Mouse (Mus musculus) myocyte (in vitro differentiated cells): ENCODE results near the gene Lor. TPM values are rescaled to one million over a fixed set of nuclear protein-coding genes. Genes with fewer than 3 reads are reported as not detected.

Experiments used
- H3K27me3 ChIP-seq: one replicate; pipeline ENCODE4 v1.6.1; 2011; ENCODE audit not compliant: control insufficient read depth, insufficient read depth, insufficient read length
- H3K36me3 ChIP-seq: one replicate; pipeline ENCODE4 v1.6.1; 2011; ENCODE audit not compliant: control insufficient read depth, insufficient read depth
- H3K4me2 ChIP-seq: one replicate; pipeline ENCODE4 v1.6.1; 2011; ENCODE audit warnings: low read depth, control low read depth
- H3K4me3 ChIP-seq: one replicate; pipeline ENCODE4 v1.5.1; 2011; ENCODE audit warnings: mild to moderate bottlenecking, control low read depth, moderate library complexity
- H3K79me2 ChIP-seq: one replicate; pipeline ENCODE4 v1.6.1; 2011; ENCODE audit not compliant: control insufficient read depth, insufficient read depth
- H3ac ChIP-seq: one replicate; pipeline ENCODE4 v1.6.1; 2011; ENCODE audit not compliant: control insufficient read depth, insufficient read length
- CEBPB ChIP-seq: IDR thresholded peaks from 2 replicates; pipeline ENCODE4 v1.6.1; 2011; ENCODE audit warnings: mild to moderate bottlenecking, moderate library complexity; ENCODE audit not compliant: poor library complexity, insufficient read depth, severe bottlenecking
- E2F4 ChIP-seq: IDR thresholded peaks from one replicate; pipeline ENCODE4 v1.6.1; 2011; ENCODE audit warnings: mild to moderate bottlenecking, control low read depth, moderate library complexity; ENCODE audit not compliant: insufficient read depth
- MAX ChIP-seq: IDR thresholded peaks from one replicate; pipeline ENCODE4 v1.6.1; 2011; ENCODE audit warnings: low read depth, mild to moderate bottlenecking, control low read depth
- MYOD1 ChIP-seq, 3 experiments: IDR thresholded peaks; one replicate each; pipeline ENCODE4 v1.6.1; 2011; ENCODE audit warnings: control low read depth in 2 of 3, low read depth in 2 of 3, mild to moderate bottlenecking in 2 of 3, moderate library complexity in 1 of 3; ENCODE audit not compliant: insufficient read length in 2 of 3, control insufficient read depth in 1 of 3
- MYOG ChIP-seq, 3 experiments: IDR thresholded peaks; one replicate each; pipeline ENCODE4 v1.6.1; 2011; ENCODE audit warnings: control low read depth in 2 of 3, low read depth in 2 of 3, mild to moderate bottlenecking in 2 of 3; ENCODE audit not compliant: insufficient read length in 2 of 3, control insufficient read depth in 1 of 3, insufficient read depth in 1 of 3
- POLR2A ChIP-seq: IDR thresholded peaks from one replicate; pipeline ENCODE4 v1.6.1; 2011; ENCODE audit warnings: low read depth, mild to moderate bottlenecking, control low read depth, moderate library complexity; ENCODE audit not compliant: insufficient read length
- POLR2AphosphoS2 ChIP-seq: IDR thresholded peaks from one replicate; pipeline ENCODE4 v1.6.1; 2011; ENCODE audit warnings: low read depth, control low read depth; ENCODE audit not compliant: insufficient read length
- REST ChIP-seq: IDR thresholded peaks from one replicate; pipeline ENCODE4 v1.6.1; 2011; ENCODE audit warnings: mild to moderate bottlenecking, control low read depth, moderate library complexity; ENCODE audit not compliant: insufficient read depth, insufficient read length
- SRF ChIP-seq: IDR thresholded peaks from one replicate; pipeline ENCODE4 v1.6.1; 2011; ENCODE audit warnings: low read depth; ENCODE audit not compliant: control insufficient read depth, insufficient read length
- TCF12 ChIP-seq: IDR thresholded peaks from one replicate; pipeline ENCODE4 v1.6.1; 2011; ENCODE audit warnings: mild to moderate bottlenecking, control low read depth; ENCODE audit not compliant: poor library complexity, insufficient read depth, severe bottlenecking
- TCF3 ChIP-seq: IDR thresholded peaks from one replicate; pipeline ENCODE4 v1.6.1; 2011; ENCODE audit warnings: low read depth, control low read depth; ENCODE audit not compliant: insufficient read length
- USF1 ChIP-seq: IDR thresholded peaks from one replicate; pipeline ENCODE4 v1.6.1; 2011; ENCODE audit warnings: low read depth, mild to moderate bottlenecking, control low read depth, moderate library complexity
- polyA plus RNA-seq: library from polyadenylated mRNA; unstranded; fragments of >200 nt; fragmentation: generic; extraction: Trizol; gene quantifications from one replicate; pipeline ENCODE4 v1.2.1, GENCODE M21; 2012; ENCODE audit warnings: missing spikeins

Lor gene
- polyA plus RNA-seq = 0.36 TPM

- TF ChIP-seq MYOD1 (IDR thresholded peaks at IDR 0.05; ENCODE audit: control insufficient read depth in 1 of 3, insufficient read length in 2 of 3, low read depth in 2 of 3) (no peak), POLR2A (no peak), SRF (no peak), TCF3 (no peak), REST (no peak), POLR2AphosphoS2 (no peak), MAX (no peak), MYOG (IDR thresholded peaks at IDR 0.05; ENCODE audit: control insufficient read depth in 1 of 3, insufficient read depth in 1 of 3, insufficient read length in 2 of 3, low read depth in 2 of 3) (no peak), USF1 (no peak), E2F4 (no peak), CEBPB (no peak), TCF12 (no peak)
- Histone ChIP-seq H3K4me3 (no peak within 1 kb of the TSS), H3K36me3 (no peaks in the 10 kb centered on the region), H3K27me3 (peaks cover 17% of the 10 kb centered on the region), H3ac (no peak within 1 kb of the TSS), H3K4me2 (no peak within 1 kb of the TSS), H3K79me2 (no peaks in the 10 kb centered on the region)
Observed at GRCm38 (mm10) chr3:92083042-92083441, at the start of gene Lor. TSS of gene Lor (minus strand) at chr3:92083142.

DNA sequence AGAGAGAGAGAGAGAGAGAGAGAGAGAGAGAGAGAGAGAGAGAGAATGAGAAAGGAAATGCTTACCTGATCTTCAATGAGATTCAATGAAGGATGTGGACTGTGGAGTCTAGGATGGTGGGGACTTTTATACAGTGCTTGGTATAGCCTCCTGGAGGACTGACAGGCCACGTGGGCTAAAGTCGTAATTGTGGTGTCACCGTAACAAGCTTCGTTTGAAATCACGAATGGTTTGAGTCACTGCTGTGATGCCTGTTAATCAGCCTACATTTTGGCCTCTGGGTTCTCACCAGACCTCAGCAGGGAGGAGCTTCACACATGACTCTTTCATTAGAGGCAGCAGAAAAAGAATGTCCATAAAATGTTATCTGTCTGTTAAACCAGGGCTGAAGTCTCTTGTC lies 40.9 kb upstream of the Lor start, which contains the start of gene Prr9:
TSS of gene Prr9 (minus strand) at position 101 of the 400 bp plus-strand sequence.
- no peaks in the 10 kb centered on the region for H3K79me2 ChIP-seq
- no peak within 1 kb of the TSS for H3K4me3 ChIP-seq
- no peak within 1 kb of the TSS for H3K4me2 ChIP-seq
- no peak for TF ChIP-seq TCF3
- TF ChIP-seq MAX = no peak
- no peak for TF ChIP-seq TCF12
- no peak for TF ChIP-seq POLR2A
- H3K36me3 ChIP-seq = no peaks in the 10 kb centered on the region
- no peaks in the 10 kb centered on the region for H3K27me3 ChIP-seq
- no peak within 1 kb of the TSS for H3ac ChIP-seq

DNA sequence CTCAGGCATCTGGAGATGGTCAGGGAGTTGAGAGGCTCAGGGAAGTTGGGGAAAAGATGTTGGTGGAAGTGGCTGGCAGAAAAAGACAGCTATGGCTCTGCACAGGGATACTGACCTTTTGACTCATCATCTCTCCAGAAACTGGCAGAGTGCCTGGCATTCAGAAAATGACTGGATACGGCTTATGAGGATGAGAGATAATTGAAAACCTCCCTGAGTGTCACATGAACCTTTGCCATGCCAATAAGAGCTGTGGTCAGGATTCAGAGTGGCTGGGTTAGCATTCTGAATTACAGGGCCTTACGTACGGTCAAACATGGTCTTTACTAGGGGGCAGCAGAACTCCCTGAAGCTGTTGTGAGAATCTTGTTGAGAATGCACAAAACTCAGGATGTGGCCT lies 38.0 kb upstream of the Lor start:
- Histone ChIP-seq H3K4me2 (no peak overlapping the region), H3K36me3 (no peaks in the 10 kb centered on the region), H3K79me2 (no peaks in the 10 kb centered on the region), H3K4me3 (no peak overlapping the region), H3K27me3 (no peaks in the 10 kb centered on the region), H3ac (no peak overlapping the region)
- TF ChIP-seq REST = no peak
- TF ChIP-seq USF1 = peak; percentile 54
- TF ChIP-seq POLR2A = no peak
- TF ChIP-seq SRF = no peak

DNA sequence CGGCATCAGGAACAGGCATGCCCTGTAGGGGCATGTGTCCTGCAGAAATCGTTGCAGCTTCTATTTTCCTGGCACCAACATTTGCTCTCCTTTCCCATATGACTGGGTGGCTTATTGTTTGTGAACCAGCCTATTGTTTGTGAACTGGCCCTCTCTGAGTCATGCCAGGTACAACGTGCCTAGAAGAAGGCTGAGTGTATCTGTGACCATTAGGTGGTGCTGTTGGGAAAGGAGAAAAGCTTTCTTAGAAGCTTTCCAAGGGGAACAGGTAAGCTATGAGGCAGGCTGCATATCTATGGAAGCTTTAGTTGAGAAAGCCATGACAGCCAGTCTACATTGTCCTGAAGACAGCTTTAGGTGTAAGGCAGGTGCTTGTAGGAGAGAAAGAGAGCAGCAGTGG lies 35.0 kb upstream of the Lor start:
- Histone ChIP-seq H3K27me3 (no peaks in the 10 kb centered on the region), H3K79me2 (no peaks in the 10 kb centered on the region), H3ac (no peak overlapping the region), H3K36me3 (no peaks in the 10 kb centered on the region), H3K4me3 (no peak overlapping the region), H3K4me2 (no peak overlapping the region)
- TF ChIP-seq E2F4 (no peak), REST (no peak), CEBPB (no peak)

- H3K27me3 ChIP-seq = no peaks in the 10 kb centered on the region
- H3K4me2 ChIP-seq = peak overlapping the region; percentile 42
- H3K79me2 ChIP-seq = no peaks in the 10 kb centered on the region
- TF ChIP-seq MYOG (IDR thresholded peaks at IDR 0.05; ENCODE audit: control insufficient read depth in 1 of 3, insufficient read depth in 1 of 3, insufficient read length in 2 of 3, low read depth in 2 of 3) (no peak), REST (no peak), MYOD1 (IDR thresholded peaks at IDR 0.05; ENCODE audit: control insufficient read depth in 1 of 3, insufficient read length in 2 of 3, low read depth in 2 of 3) (no peak), POLR2A (no peak), E2F4 (no peak)
- H3ac ChIP-seq = no peak overlapping the region
- H3K36me3 ChIP-seq = no peaks in the 10 kb centered on the region
- no peak overlapping the region for H3K4me3 ChIP-seq
Observed at GRCm38 (mm10) chr3:92111526-92111925, 28.6 kb upstream of the Lor start.

GRCm38 (mm10) chr3:92110790-92111189 lies 27.8 kb upstream of the Lor start:
- H3K4me3 ChIP-seq = no peak overlapping the region

More at GRCm38 (mm10) chr3:92110790-92111189, 27.8 kb upstream of the Lor start:
- TF ChIP-seq MAX = no peak
- Histone ChIP-seq H3K36me3 (no peaks in the 10 kb centered on the region), H3K79me2 (no peaks in the 10 kb centered on the region), H3K27me3 (no peaks in the 10 kb centered on the region), H3ac (no peak overlapping the region), H3K4me2 (no peak overlapping the region)
